Mouse (Mus musculus) heart, postnatal 0 days (tissue): ENCODE measurements around the gene Gm10837.

Source experiments
- CTCF ChIP-seq: IDR thresholded peaks from 2 replicates; pipeline ENCODE4 v1.5.1; 2016; ENCODE audit warnings: antibody characterized with exemption, control low read depth, low read depth
- EP300 ChIP-seq: IDR thresholded peaks from 2 replicates; pipeline ENCODE4 v1.6.1; 2016; ENCODE audit warnings: antibody characterized with exemption, low read depth

GRCm38 (mm10) chr14:122464763-122465741 lies 25.3 kb upstream of the Gm10837 start, which contains the start of gene Zic5:
- no peak for TF ChIP-seq CTCF
- TF ChIP-seq EP300 = no peak
